In genomic region chr17:4179271-4179670, GRCm38 (mm10) we compare ENCODE assay signal across 23 mouse cellular contexts.
DNase-seq lines count a peak whose midpoint lies in the region; ATAC-seq and TF ChIP-seq lines count a peak whose summit lies in the region.
"Had no signal": no experiment of that assay in that cellular context is flagged by ENCODE, and none has a peak within 500 bp of the region (broad histone marks: within the 10 kb centered on the region; RNA-seq: fewer than 3 reads in every experiment).

No protein-coding gene starts in this region.

- no peak for ATAC-seq in Patski
- ATAC-seq: forebrain, embryonic 13.5 days; forebrain, embryonic 16.5 days; hindbrain, postnatal 0 days; inflammation-experienced regulatory T-cells, adult 6 months; intestine, embryonic 16.5 days had no signal

- POLR2A ChIA-PET in Patski (lab: Charles Lee) = no interaction called here

- intact Hi-C loops in heart, postnatal 36 days (cut with DNase I) = no loop called here

- peak; percentile 21 for TF ChIP-seq CTCF in Patski (IDR thresholded peaks at IDR 0.05)

- in situ Hi-C loops in Patski (cut with MboI; ENCODE audit: low pct_unique_long_range_greater_than_20kb) = no loop called here

- peak; percentile 71 for DNase-seq in heart, adult 11 months
- DNase-seq in heart, postnatal 36 days = no peak
- peak; percentile 45 for DNase-seq in ES-CJ7 (ENCODE audit: low read depth, low spot score)
- no peak for DNase-seq in Patski (ENCODE audit: low read depth, low spot score)
- peak; percentile 1 for DNase-seq in c-Kit-positive CD71-positive TER-119-positive erythroid progenitor cells, embryonic 14.5 days (ENCODE audit: low spot score)
- DNase-seq in thymus, postnatal 4 days = no peak
- no peak for DNase-seq in right cerebral cortex, adult 18-20 months
- no peak for DNase-seq in gastrocnemius, postnatal 25 days
- DNase-seq: adrenal gland, adult 2 months; adrenal gland, postnatal 14 days; B cell, adult 2 months; cerebellum, adult 18-20 months; cerebellum, adult 9-10 months; cerebellum, postnatal 14 days; gastrocnemius, postnatal 10 days; kidney, adult 18-20 months; kidney, adult 9 months had no signal

- no peaks in the 10 kb centered on the region for H3K27me3 ChIP-seq in Patski
- H3K27me3 ChIP-seq: CH12.LX had no signal

- CTCF ChIA-PET in Patski (lab: Charles Lee) = no interaction called here

Comparison
In these comparisons a context has a peak if more than half of its experiments do, and no peak if none do; other contexts are left out.
1. DNase-seq: peak in heart, adult 11 months (single experiment), ES-CJ7 (single experiment) and c-Kit-positive CD71-positive TER-119-positive erythroid progenitor cells, embryonic 14.5 days (single experiment); none in heart, postnatal 36 days (0 of 2), Patski (single experiment), thymus, postnatal 4 days (single experiment), right cerebral cortex, adult 18-20 months (single experiment) and gastrocnemius, postnatal 25 days (single experiment).